Mouse (Mus musculus) cerebellum, adult 9-10 months (tissue): ENCODE measurements around the gene Galnt2.
A peak's percentile ranks its signal among the peaks of the same experiment; 100 is the strongest.

Experiments used
- DNase-seq: peaks from one replicate; pipeline ENCODE4 v3.0.0; 2022

Gene Galnt2

GRCm38 (mm10) chr8:124235536-124235935, 4.3 kb downstream of the Galnt2 start:
- peak; percentile 12 for DNase-seq

GRCm38 (mm10) chr8:124239350-124239749, 8.2 kb downstream of the Galnt2 start:
- DNase-seq: peak; percentile 12

GRCm38 (mm10) chr8:124240932-124241331, 9.7 kb downstream of the Galnt2 start:
- peak; percentile 3 for DNase-seq

GRCm38 (mm10) chr8:124242208-124242607, 11.0 kb downstream of the Galnt2 start:
- DNase-seq: no peak

- no peak for DNase-seq
Observed at GRCm38 (mm10) chr8:124242913-124243312, 11.7 kb downstream of the Galnt2 start.

GRCm38 (mm10) chr8:124247581-124247980, 16.4 kb downstream of the Galnt2 start:
- no peak for DNase-seq

GRCm38 (mm10) chr8:124248688-124249087, 17.5 kb downstream of the Galnt2 start:
- DNase-seq: no peak

- DNase-seq: no peak
Observed at GRCm38 (mm10) chr8:124250255-124250654, 19.1 kb downstream of the Galnt2 start.

GRCm38 (mm10) chr8:124250785-124251184, 19.6 kb downstream of the Galnt2 start:
- DNase-seq: no peak

GRCm38 (mm10) chr8:124252533-124252950, 21.4 kb downstream of the Galnt2 start:
- DNase-seq: no peak

- no peak for DNase-seq
Observed at GRCm38 (mm10) chr8:124253939-124254338, 22.7 kb downstream of the Galnt2 start.

- no peak for DNase-seq
Observed at GRCm38 (mm10) chr8:124256841-124257240, 25.6 kb downstream of the Galnt2 start.

- no peak for DNase-seq
Observed at GRCm38 (mm10) chr8:124257363-124257762, 26.2 kb downstream of the Galnt2 start.

GRCm38 (mm10) chr8:124259146-124259545, 28.0 kb downstream of the Galnt2 start:
- DNase-seq: no peak

- DNase-seq: no peak
Observed at GRCm38 (mm10) chr8:124259925-124260324, 28.7 kb downstream of the Galnt2 start.

GRCm38 (mm10) chr8:124260371-124260770, 29.2 kb downstream of the Galnt2 start:
- no peak for DNase-seq

- no peak for DNase-seq
Observed at GRCm38 (mm10) chr8:124263058-124263457, 31.9 kb downstream of the Galnt2 start.

GRCm38 (mm10) chr8:124264032-124264431, 32.8 kb downstream of the Galnt2 start:
- no peak for DNase-seq

GRCm38 (mm10) chr8:124264671-124265070, 33.5 kb downstream of the Galnt2 start:
- DNase-seq: no peak

GRCm38 (mm10) chr8:124265130-124265529, 33.9 kb downstream of the Galnt2 start:
- DNase-seq: no peak

GRCm38 (mm10) chr8:124265798-124266197, 34.6 kb downstream of the Galnt2 start:
- no peak for DNase-seq

GRCm38 (mm10) chr8:124267206-124267605, 36.0 kb downstream of the Galnt2 start:
- no peak for DNase-seq

GRCm38 (mm10) chr8:124270504-124270903, 39.3 kb downstream of the Galnt2 start:
- DNase-seq: no peak

GRCm38 (mm10) chr8:124270904-124271303, 39.7 kb downstream of the Galnt2 start:
- DNase-seq: no peak

GRCm38 (mm10) chr8:124271518-124271917, 40.3 kb downstream of the Galnt2 start:
- DNase-seq: no peak

- no peak for DNase-seq
Observed at GRCm38 (mm10) chr8:124272792-124273191, 41.6 kb downstream of the Galnt2 start.
